Mouse (Mus musculus) liver, embryonic 16.5 days (tissue): Measurements from ENCODE around the gene Ntn1. TPM values are rescaled to one million over a fixed set of nuclear protein-coding genes. Genes with fewer than 3 reads are reported as not detected.

ENCODE experiments used
- ATAC-seq: fragments of 200-750 bp; cut with Nextera tagmentation; 2 replicates; pipeline ENCODE4 v1.8.0; 2017; ENCODE audit warnings: low read depth, mild to moderate bottlenecking, moderate number of reproducible peaks, moderate library complexity
- H3K27ac ChIP-seq: fragments of 300-500 bp; sonication (generic); 2 replicates; pipeline ENCODE4 v1.5.1; 2014; ENCODE audit warnings: mild to moderate bottlenecking, low read length
- H3K27me3 ChIP-seq: fragments of 300-500 bp; sonication (generic); 2 replicates; pipeline ENCODE4 v1.6.1; 2014; ENCODE audit warnings: low read depth, low read length, mixed read lengths; ENCODE audit not compliant: control insufficient read depth, insufficient read depth
- H3K36me3 ChIP-seq: fragments of 300-500 bp; sonication (generic); 2 replicates; pipeline ENCODE4 v1.6.1; 2014; ENCODE audit warnings: mild to moderate bottlenecking; ENCODE audit not compliant: control insufficient read depth, insufficient read depth
- H3K4me1 ChIP-seq: fragments of 300-500 bp; sonication (generic); 2 replicates; pipeline ENCODE4 v1.6.1; 2014; ENCODE audit warnings: low read depth, low read length, mixed read lengths; ENCODE audit not compliant: control insufficient read depth
- H3K4me2 ChIP-seq: fragments of 300-500 bp; sonication (generic); 2 replicates; pipeline ENCODE4 v1.6.1; 2014; ENCODE audit warnings: low read depth, low read length, mixed read lengths
- H3K4me3 ChIP-seq: fragments of 300-500 bp; sonication (generic); 2 replicates; pipeline ENCODE4 v1.5.1; 2014; ENCODE audit warnings: low read depth, mild to moderate bottlenecking, low read length
- H3K9ac ChIP-seq: fragments of 300-500 bp; sonication (generic); 2 replicates; pipeline ENCODE4 v1.6.1; 2014; ENCODE audit warnings: low read depth, low read length
- H3K9me3 ChIP-seq: fragments of 300-500 bp; sonication (generic); replicated peaks from 2 replicates; pipeline ENCODE4 v1.6.1; 2016; ENCODE audit warnings: low read length; ENCODE audit not compliant: control insufficient read depth
- WGBS: fragments of 180-500 bp; shearing (Covaris S2); extraction: QIAGEN DNeasy Blood & Tissue Kit; methylation state at CpG from one replicate; pipeline ENCODE4 v1.1.7; 2014; ENCODE audit not compliant: insufficient replicate concordance; 5-methylcytosine and 5-hydroxymethylcytosine counted together
- polyA plus RNA-seq: library from polyadenylated mRNA; unstranded; fragments of >200 nt; fragmentation: Nextera tagmentation; extraction: Ambion mirVana; gene quantifications from 2 replicates; pipeline ENCODE4 v1.2.1, GENCODE M21; 2015

The Ntn1 gene
- polyA plus RNA-seq, 1 experiment from 2014 or later: 0.28 TPM

GRCm38 (mm10) chr11:68436376-68436775, 35.8 kb upstream of the Ntn1 start:
- ATAC-seq: no peak
- no peak overlapping the region for H3K4me3 ChIP-seq
- no peak overlapping the region for H3K27ac ChIP-seq
- H3K36me3 ChIP-seq: no peaks in the 10 kb centered on the region
- H3K9me3 ChIP-seq: no peaks in the 10 kb centered on the region
- H3K4me1 ChIP-seq: no peaks in the 10 kb centered on the region
- WGBS: 56% methylated on average over 5 of the region's 5 CpGs
- H3K9ac ChIP-seq: no peak overlapping the region
- H3K27me3 ChIP-seq: peaks cover 11% of the 10 kb centered on the region
- H3K4me2 ChIP-seq: no peak overlapping the region

GRCm38 (mm10) chr11:68435601-68436000, 35.0 kb upstream of the Ntn1 start:
- Histone ChIP-seq H3K9me3 (no peaks in the 10 kb centered on the region), H3K9ac (no peak overlapping the region), H3K36me3 (no peaks in the 10 kb centered on the region), H3K27ac (no peak overlapping the region), H3K4me2 (no peak overlapping the region), H3K4me1 (no peaks in the 10 kb centered on the region), H3K4me3 (no peak overlapping the region), H3K27me3 (peaks cover 15% of the 10 kb centered on the region)
- no peak for ATAC-seq
- WGBS: 72% methylated on average over 4 of the region's 4 CpGs

- Histone ChIP-seq H3K4me3 (no peak overlapping the region), H3K27ac (no peak overlapping the region), H3K27me3 (peaks cover 15% of the 10 kb centered on the region), H3K4me2 (no peak overlapping the region), H3K9me3 (no peaks in the 10 kb centered on the region), H3K4me1 (no peaks in the 10 kb centered on the region), H3K36me3 (no peaks in the 10 kb centered on the region), H3K9ac (no peak overlapping the region)
- ATAC-seq: no peak
- WGBS: 59% methylated on average over 2 of the region's 2 CpGs
These were observed 34.1 kb upstream of the Ntn1 start for GRCm38 (mm10) chr11:68434697-68435096.

GRCm38 (mm10) chr11:68433534-68433933, 32.9 kb upstream of the Ntn1 start:
- no peak overlapping the region for H3K27ac ChIP-seq
- no peak for ATAC-seq
- peaks cover 15% of the 10 kb centered on the region for H3K27me3 ChIP-seq
- H3K4me3 ChIP-seq: no peak overlapping the region
- 69% methylated on average over 5 of the region's 5 CpGs for WGBS
- H3K9ac ChIP-seq: no peak overlapping the region
- no peaks in the 10 kb centered on the region for H3K4me1 ChIP-seq
- H3K36me3 ChIP-seq: no peaks in the 10 kb centered on the region
- no peaks in the 10 kb centered on the region for H3K9me3 ChIP-seq
- H3K4me2 ChIP-seq: no peak overlapping the region

GRCm38 (mm10) chr11:68432361-68433021, 31.9 kb upstream of the Ntn1 start:
- Histone ChIP-seq H3K27me3 (peaks cover 15% of the 10 kb centered on the region), H3K9me3 (no peaks in the 10 kb centered on the region), H3K4me2 (peak overlapping the region; percentile 42), H3K4me1 (no peaks in the 10 kb centered on the region), H3K27ac (no peak overlapping the region; the same call in 1 of the 2 replicates), H3K9ac (no peak overlapping the region), H3K4me3 (peak overlapping the region; percentile 55), H3K36me3 (no peaks in the 10 kb centered on the region)
- ATAC-seq: no peak; the same call in 1 of the 2 replicates
- 13% methylated on average over 23 of the region's 23 CpGs for WGBS

- no peak within 1 kb of the TSS for H3K9ac ChIP-seq
- peak within 1 kb of the TSS; percentile 42 for H3K4me2 ChIP-seq
- H3K27me3 ChIP-seq: peaks cover 15% of the 10 kb centered on the region
- H3K4me3 ChIP-seq: peak within 1 kb of the TSS; percentile 55
- under 1% methylated on average over 35 of the region's 35 CpGs for WGBS
- H3K9me3 ChIP-seq: no peaks in the 10 kb centered on the region
- peak; percentile 76 for ATAC-seq
- no peaks in the 10 kb centered on the region for H3K4me1 ChIP-seq
- no peaks in the 10 kb centered on the region for H3K36me3 ChIP-seq
- H3K27ac ChIP-seq: peak within 1 kb of the TSS; percentile 66
These were observed 31.2 kb upstream of the Ntn1 start, which contains the start of gene Pik3r5 for GRCm38 (mm10) chr11:68431699-68432360. TSS of gene Pik3r5 (plus strand) at chr11:68432121.

GRCm38 (mm10) chr11:68430662-68431061, 30.0 kb upstream of the Ntn1 start:
- Histone ChIP-seq H3K36me3 (no peaks in the 10 kb centered on the region), H3K9me3 (no peaks in the 10 kb centered on the region), H3K27ac (peak overlapping the region; percentile 59), H3K4me3 (peak overlapping the region; percentile 55; the same call in 1 of the 2 replicates), H3K4me2 (peak overlapping the region; percentile 42), H3K4me1 (no peaks in the 10 kb centered on the region), H3K9ac (no peak overlapping the region), H3K27me3 (peaks cover 15% of the 10 kb centered on the region)
- no peak for ATAC-seq
- WGBS: 37% methylated on average over 5 of the region's 5 CpGs

- H3K4me3 ChIP-seq: no peak overlapping the region
- no peaks in the 10 kb centered on the region for H3K4me1 ChIP-seq
- H3K9ac ChIP-seq: no peak overlapping the region
- 61% methylated on average over 5 of the region's 5 CpGs for WGBS
- H3K27me3 ChIP-seq: peaks cover 6% of the 10 kb centered on the region
- no peaks in the 10 kb centered on the region for H3K9me3 ChIP-seq
- H3K36me3 ChIP-seq: no peaks in the 10 kb centered on the region
- H3K27ac ChIP-seq: no peak overlapping the region
- no peak overlapping the region for H3K4me2 ChIP-seq
- ATAC-seq: no peak
These were observed 26.5 kb upstream of the Ntn1 start for GRCm38 (mm10) chr11:68427083-68427570.
